Mouse (Mus musculus) liver, postnatal 0 days (tissue): ENCODE results near the gene Tspo2. TPM values are rescaled to one million over a fixed set of nuclear protein-coding genes. Genes with fewer than 3 reads are reported as not detected.

Experiments
- ATAC-seq: fragments of 200-750 bp; cut with Nextera tagmentation; 2 replicates; pipeline ENCODE4 v1.8.0; 2017; ENCODE audit warnings: mild to moderate bottlenecking, moderate library complexity
- DNase-seq: peaks from one replicate; pipeline ENCODE4 v3.0.0-alpha.2; 2016
- H3K27ac ChIP-seq: fragments of 300-500 bp; sonication (generic); 2 replicates; pipeline ENCODE4 v1.5.1; 2014; ENCODE audit warnings: antibody characterized with exemption, moderate library complexity, mild to moderate bottlenecking, low read depth
- H3K27me3 ChIP-seq: fragments of 300-500 bp; sonication (generic); 2 replicates; pipeline ENCODE4 v1.6.1; 2014; ENCODE audit warnings: low read length, control low read depth, mixed read lengths; ENCODE audit not compliant: insufficient read depth
- H3K36me3 ChIP-seq: fragments of 300-500 bp; sonication (generic); replicated peaks from 2 replicates; pipeline ENCODE4 v1.6.1; 2014; ENCODE audit warnings: mild to moderate bottlenecking, control low read depth, low read length, moderate library complexity, mixed read lengths; ENCODE audit not compliant: insufficient read depth
- H3K4me1 ChIP-seq: fragments of 300-500 bp; sonication (generic); 2 replicates; pipeline ENCODE4 v1.6.1; 2014; ENCODE audit warnings: antibody characterized with exemption, mild to moderate bottlenecking, control low read depth; ENCODE audit not compliant: insufficient read depth
- H3K4me2 ChIP-seq: fragments of 300-500 bp; sonication (generic); 2 replicates; pipeline ENCODE4 v1.6.1; 2014; ENCODE audit warnings: low read depth, mild to moderate bottlenecking, low read length, moderate library complexity, mixed read lengths
- H3K4me3 ChIP-seq: fragments of 300-500 bp; sonication (generic); 2 replicates; pipeline ENCODE4 v1.5.1; 2014; ENCODE audit warnings: low read depth, low read length
- H3K9ac ChIP-seq: fragments of 300-500 bp; sonication (generic); replicated peaks from 2 replicates; pipeline ENCODE4 v1.6.1; 2014; ENCODE audit warnings: mild to moderate bottlenecking, moderate library complexity
- H3K9me3 ChIP-seq: fragments of 300-500 bp; sonication (generic); 2 replicates; pipeline ENCODE4 v1.6.1; 2016; ENCODE audit warnings: mild to moderate bottlenecking, control low read depth, low read length, mixed read lengths
- CTCF ChIP-seq: sonication (generic); IDR thresholded peaks from 2 replicates; pipeline ENCODE4 v1.5.1; 2016; ENCODE audit warnings: antibody characterized with exemption, low read depth
- EP300 ChIP-seq: IDR thresholded peaks from 2 replicates; pipeline ENCODE4 v1.6.1; 2016; ENCODE audit warnings: antibody characterized with exemption, low read depth, mild to moderate bottlenecking
- WGBS: fragments of 180-500 bp; shearing (Covaris S2); extraction: QIAGEN DNeasy Blood & Tissue Kit; methylation state at CpG from one replicate; pipeline ENCODE4 v1.1.7; 2014; ENCODE audit not compliant: insufficient replicate concordance; 5-methylcytosine and 5-hydroxymethylcytosine counted together
- polyA plus RNA-seq: library from polyadenylated mRNA; unstranded; fragments of >200 nt; fragmentation: Nextera tagmentation; extraction: Ambion mirVana; gene quantifications from 2 replicates; pipeline ENCODE4 v1.2.1, GENCODE M21; 2015

Tspo2 gene
- polyA plus RNA-seq, 1 experiment from 2014 or later, result 61.1 TPM

- H3K9ac ChIP-seq, result no peak overlapping the region
- no peak overlapping the region for H3K4me2 ChIP-seq
- peaks cover 5% of the 10 kb centered on the region for H3K4me1 ChIP-seq
- H3K4me3 ChIP-seq, result no peak overlapping the region
- H3K27me3 ChIP-seq, result no peaks in the 10 kb centered on the region
- H3K9me3 ChIP-seq, result no peaks in the 10 kb centered on the region
- ATAC-seq, result no peak
- H3K36me3 ChIP-seq, result peaks cover 41% of the 10 kb centered on the region
- TF ChIP-seq CTCF (no peak), EP300 (no peak)
- no peak for DNase-seq
- H3K27ac ChIP-seq, result no peak overlapping the region
- WGBS, result 86% methylated on average over 4 of the region's 4 CpGs
Measured at GRCm38 (mm10) chr17:48401710-48402109, 49.6 kb downstream of the Tspo2 start.

Other genes starting within 250 kb of the Tspo2 start
- gene Trem1, start 218.8 kb downstream of the Tspo2 start, polyA plus RNA-seq, result 1.6 and 2.1 TPM in 2 replicates
- 12.2 and 14.3 TPM in 2 replicates for gene Trem3, start 203.7 kb downstream of the Tspo2 start, polyA plus RNA-seq
- gene Treml4, start 187.2 kb downstream of the Tspo2 start, polyA plus RNA-seq, result 7.9 and 9.2 TPM in 2 replicates
- 2.0 and 2.7 TPM in 2 replicates for gene Treml2, start 152.0 kb downstream of the Tspo2 start, polyA plus RNA-seq
- gene B430306N03Rik, start 135.4 kb downstream of the Tspo2 start, polyA plus RNA-seq, result 4.7 and 5.1 TPM in 2 replicates
- 5.6 and 6.3 TPM in 2 replicates for gene Trem2, start 105.1 kb downstream of the Tspo2 start, polyA plus RNA-seq
- gene Treml1, start 91.6 kb downstream of the Tspo2 start, polyA plus RNA-seq, result 17.3 and 18.8 TPM in 2 replicates
- 3.2 and 3.7 TPM in 2 replicates for gene Nfya, start 41.6 kb downstream of the Tspo2 start, polyA plus RNA-seq
- 29.7 and 30.1 TPM in 2 replicates for gene Oard1, start 41.5 kb downstream of the Tspo2 start, polyA plus RNA-seq
- gene Apobec2, start 18.6 kb downstream of the Tspo2 start, polyA plus RNA-seq, result 0.25 and 3.6 TPM in 2 replicates
- gene Unc5cl, start 3.4 kb upstream of the Tspo2 start, polyA plus RNA-seq, result 0.68 and 0.92 TPM in 2 replicates